Mouse (Mus musculus) heart, adult 2 months (tissue): ENCODE measurements at regions not wholly inside any gene's neighbourhood (a gene's known extent, or its start where the extent isn't known, plus 50 kb on each side); places are given as distances from the start of the nearest gene placed in this dataset.

Source experiments
- DNase-seq, 2 experiments: peaks; one replicate each; pipeline ENCODE4 v3.0.0; 2021
- H3K27ac ChIP-seq: fragments of 200-600 bp; 2 replicates; pipeline ENCODE4 v1.8.1; 2022
- H3K27me3 ChIP-seq: fragments of 200-500 bp; 2 replicates; pipeline ENCODE4 v1.6.1; 2012; ENCODE audit warnings: mild to moderate bottlenecking, low read length, inconsistent platforms, mixed read lengths; ENCODE audit not compliant: control insufficient read depth, insufficient read depth
- H3K36me3 ChIP-seq: fragments of 200-500 bp; 2 replicates; pipeline ENCODE4 v1.6.1; 2012; ENCODE audit warnings: low read length, inconsistent platforms; ENCODE audit not compliant: control insufficient read depth, insufficient read depth
- H3K4me1 ChIP-seq: fragments of 200-500 bp; 2 replicates; pipeline ENCODE4 v1.6.1; 2011; ENCODE audit warnings: low read length; ENCODE audit not compliant: control insufficient read depth, insufficient read depth
- H3K4me3 ChIP-seq: fragments of 200-600 bp; 2 replicates; pipeline ENCODE4 v1.8.1; 2022
- H3K79me2 ChIP-seq: fragments of 200-500 bp; replicated peaks from 2 replicates; pipeline ENCODE4 v1.6.1; 2012; ENCODE audit warnings: mild to moderate bottlenecking, inconsistent platforms, low read length, moderate library complexity, mixed read lengths; ENCODE audit not compliant: control insufficient read depth, insufficient read depth
- H3K9ac ChIP-seq: fragments of 200-500 bp; 2 replicates; pipeline ENCODE4 v1.6.1; 2012; ENCODE audit warnings: low read depth, mild to moderate bottlenecking, control low read depth, inconsistent platforms, low read length, mixed read lengths
- CTCF ChIP-seq: fragments of 200-600 bp; IDR thresholded peaks from 2 replicates; pipeline ENCODE4 v1.8.1; 2022; ENCODE audit warnings: antibody characterized with exemption, mild to moderate bottlenecking, moderate library complexity
- EP300 ChIP-seq: fragments of 200-500 bp; IDR thresholded peaks from 2 replicates; pipeline ENCODE4 v1.6.1; 2011; ENCODE audit warnings: low read depth, low read length, control low read depth; ENCODE audit not compliant: insufficient read depth
- POLR2A ChIP-seq: fragments of 200-500 bp; IDR thresholded peaks from 2 replicates; pipeline ENCODE4 v1.6.1; 2011; ENCODE audit warnings: mild to moderate bottlenecking, low read depth, low read length, control low read depth; ENCODE audit not compliant: insufficient read depth
- WGBS: fragments of 180-500 bp; shearing (Covaris S2); methylation state at CpG from one replicate; pipeline ENCODE4 v1.1.7; 2018; 5-methylcytosine and 5-hydroxymethylcytosine counted together
- intact Hi-C: fragments of 180-260 bp; cut with DNase I; formaldehyde crosslinking; loops from one replicate; pipeline ENCODE4 v1.15.1; 2025

DNA sequence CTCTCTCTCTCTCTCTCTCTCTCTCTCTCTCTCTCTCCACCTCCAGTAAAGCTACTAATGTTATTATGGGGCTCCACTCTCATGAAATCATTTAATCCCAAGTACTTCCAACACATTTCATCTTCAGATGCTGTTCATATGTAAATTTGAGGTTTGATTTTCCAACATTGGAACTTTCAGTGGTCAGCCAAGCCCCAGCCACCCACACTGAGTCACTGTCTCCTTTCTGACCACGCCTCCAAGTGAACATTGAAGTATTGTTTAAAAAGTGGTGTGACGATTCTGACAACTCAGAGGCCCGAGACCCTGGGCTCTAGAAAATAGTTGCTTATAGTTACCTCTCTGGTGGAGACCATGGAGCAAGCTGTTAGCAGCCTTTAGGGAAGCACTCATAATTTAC lies 313.3 kb downstream of the Qdpr start:
- 62% methylated on average over 3 of the region's 3 CpGs for WGBS

DNA sequence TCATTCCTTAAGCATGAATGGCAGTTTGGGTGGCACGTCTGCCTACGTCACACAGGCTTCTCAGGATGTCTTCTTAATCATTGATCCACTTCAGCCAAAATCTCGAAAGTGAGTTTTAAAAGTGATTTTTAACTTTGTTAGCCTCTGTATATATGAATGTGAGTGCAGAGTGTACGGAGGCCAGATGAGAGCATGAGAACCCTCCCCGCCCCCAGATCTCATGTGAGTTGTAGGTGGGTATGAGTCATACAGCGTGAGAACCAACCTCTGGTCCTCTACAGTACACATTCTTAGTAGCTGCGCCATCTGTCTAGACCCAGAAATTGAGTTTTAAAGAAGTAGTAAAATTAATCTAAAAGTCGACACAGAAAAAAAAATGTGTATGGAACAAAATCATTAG lies 322.1 kb downstream of the Qdpr start:
- no peaks in the 10 kb centered on the region for H3K36me3 ChIP-seq
- H3K27me3 ChIP-seq = no peaks in the 10 kb centered on the region
- no peak overlapping the region for H3K4me3 ChIP-seq
- H3K27ac ChIP-seq = no peak overlapping the region
- no peaks in the 10 kb centered on the region for H3K4me1 ChIP-seq
- no peak for DNase-seq
- WGBS = 74% methylated on average over 8 of the region's 8 CpGs
- TF ChIP-seq POLR2A = no peak
- H3K9ac ChIP-seq = no peak overlapping the region
- H3K79me2 ChIP-seq = no peaks in the 10 kb centered on the region
- intact Hi-C loops = no loop called here

More for the DNA sequence above, 313.3 kb downstream of the Qdpr start:
- Histone ChIP-seq H3K27me3 (no peaks in the 10 kb centered on the region), H3K4me1 (no peaks in the 10 kb centered on the region), H3K79me2 (no peaks in the 10 kb centered on the region), H3K9ac (no peak overlapping the region), H3K27ac (no peak overlapping the region), H3K36me3 (no peaks in the 10 kb centered on the region), H3K4me3 (no peak overlapping the region)
- TF ChIP-seq EP300 (no peak), POLR2A (no peak), CTCF (no peak)
- DNase-seq = no peak
- intact Hi-C loops = no loop called here

DNA sequence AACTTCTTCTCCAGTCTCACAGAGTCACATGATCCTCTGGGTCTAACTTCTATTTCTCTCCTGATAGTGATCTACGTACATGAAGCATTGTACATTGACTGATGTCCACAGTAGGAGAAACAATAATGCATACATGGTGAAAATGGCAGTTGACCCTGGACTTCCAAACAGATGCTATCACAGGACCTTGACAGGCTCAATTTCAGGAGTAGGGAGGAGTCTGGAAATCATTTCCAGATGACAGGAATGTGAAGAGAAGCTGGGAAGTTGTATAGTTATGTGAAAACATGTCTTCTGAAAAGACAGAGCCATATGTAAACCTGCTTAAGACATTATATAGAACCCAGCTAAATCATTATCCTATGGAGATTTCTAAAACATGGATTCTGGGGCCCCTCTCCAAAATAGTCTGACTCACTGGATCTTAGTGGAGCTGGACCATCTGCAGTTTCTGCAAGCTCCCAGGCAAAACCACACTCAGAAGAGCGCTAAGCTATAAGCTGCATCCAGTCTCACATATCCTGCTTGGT lies 322.3 kb upstream of the Ldb2 start:
- 78% methylated on average over 2 of the region's 2 CpGs for WGBS
- H3K4me3 ChIP-seq = no peak overlapping the region
- H3K9ac ChIP-seq = no peak overlapping the region
- intact Hi-C loops = no loop called here
- H3K27me3 ChIP-seq = no peaks in the 10 kb centered on the region
- no peaks in the 10 kb centered on the region for H3K4me1 ChIP-seq
- H3K79me2 ChIP-seq = no peaks in the 10 kb centered on the region
- TF ChIP-seq POLR2A (no peak), CTCF (no peak), EP300 (no peak)
- no peak overlapping the region for H3K27ac ChIP-seq
- no peaks in the 10 kb centered on the region for H3K36me3 ChIP-seq
- DNase-seq = no peak

DNA sequence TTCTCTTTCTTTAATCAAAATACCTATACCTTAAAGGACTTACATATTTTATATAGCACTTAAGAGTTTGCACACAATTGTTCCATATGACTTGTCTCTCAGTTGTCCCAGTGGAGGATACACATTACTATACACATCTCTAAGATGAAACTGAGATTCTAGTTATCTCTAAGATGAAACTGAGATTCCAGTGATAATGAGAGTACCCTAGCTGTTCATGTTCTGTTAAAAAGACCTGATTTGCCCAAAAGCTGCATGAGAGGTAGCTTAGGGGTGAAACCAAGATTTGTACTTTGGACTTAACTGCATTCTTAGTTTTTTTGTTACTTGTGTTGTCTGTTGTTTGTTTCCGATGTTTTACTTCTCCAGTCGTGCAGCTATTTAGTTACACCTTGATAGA lies 320.3 kb upstream of the Ldb2 start:
- no peak overlapping the region for H3K9ac ChIP-seq
- intact Hi-C loops = no loop called here

DNA sequence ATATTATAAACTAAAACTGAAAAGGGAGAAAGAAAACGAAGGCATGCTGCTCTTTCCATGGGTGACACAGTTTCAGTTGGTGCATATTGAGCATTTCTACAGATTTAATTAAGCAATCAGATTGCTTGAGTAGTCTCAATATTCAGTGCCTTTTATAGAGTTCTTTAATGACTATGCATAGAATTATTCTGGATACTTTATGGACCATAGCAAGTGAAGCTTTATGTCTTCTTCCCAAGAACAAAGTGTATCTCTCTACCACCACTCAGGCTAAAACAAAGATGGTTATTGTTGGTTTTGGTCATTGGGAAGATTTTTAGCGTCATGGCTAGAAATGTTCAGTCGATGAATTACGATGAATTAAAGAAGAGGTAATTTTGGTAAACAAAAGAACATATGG lies 311.8 kb upstream of the Ldb2 start:
- no peak overlapping the region for H3K27ac ChIP-seq
- TF ChIP-seq CTCF (no peak), POLR2A (no peak), EP300 (no peak)
- H3K27me3 ChIP-seq = no peaks in the 10 kb centered on the region
- no peak for DNase-seq
- no peaks in the 10 kb centered on the region for H3K36me3 ChIP-seq
- no peaks in the 10 kb centered on the region for H3K4me1 ChIP-seq
- WGBS = 83% methylated on average over 4 of the region's 4 CpGs
- no peak overlapping the region for H3K9ac ChIP-seq
- no peaks in the 10 kb centered on the region for H3K79me2 ChIP-seq
- H3K4me3 ChIP-seq = no peak overlapping the region
- intact Hi-C loops = no loop called here

More for the DNA sequence above, 320.3 kb upstream of the Ldb2 start:
- Histone ChIP-seq H3K79me2 (no peaks in the 10 kb centered on the region), H3K27me3 (no peaks in the 10 kb centered on the region), H3K4me1 (no peaks in the 10 kb centered on the region), H3K36me3 (no peaks in the 10 kb centered on the region), H3K4me3 (no peak overlapping the region), H3K27ac (no peak overlapping the region)
- 95% methylated on average over 2 of the region's 2 CpGs for WGBS
- no peak for TF ChIP-seq POLR2A
- no peak for TF ChIP-seq EP300
- TF ChIP-seq CTCF = no peak
- DNase-seq = no peak

DNA sequence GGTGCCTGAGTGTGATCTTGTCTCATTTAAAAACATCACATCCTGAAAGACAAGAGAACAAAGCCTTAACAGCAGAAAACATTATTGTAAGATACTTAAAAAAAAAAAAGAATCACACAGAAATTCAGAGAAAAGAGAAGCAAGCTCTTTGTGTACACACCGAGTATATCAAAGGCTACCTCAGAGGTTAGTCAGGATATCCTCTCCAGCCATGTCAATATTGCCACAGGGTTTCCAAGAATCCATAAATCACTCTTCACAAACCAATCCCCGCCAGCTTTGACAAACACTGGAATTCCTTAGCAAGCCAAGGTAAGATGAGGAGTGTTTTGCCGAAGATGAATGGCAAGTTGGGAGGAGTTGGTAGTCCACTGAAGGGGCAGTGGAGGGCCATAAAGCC lies 311.3 kb upstream of the Ldb2 start:
- H3K4me1 ChIP-seq = no peaks in the 10 kb centered on the region
- TF ChIP-seq CTCF (no peak), EP300 (no peak), POLR2A (no peak)
- intact Hi-C loops = no loop called here
- DNase-seq = no peak
- H3K36me3 ChIP-seq = no peaks in the 10 kb centered on the region
- no peaks in the 10 kb centered on the region for H3K79me2 ChIP-seq
- H3K27me3 ChIP-seq = no peaks in the 10 kb centered on the region
- H3K4me3 ChIP-seq = no peak overlapping the region
- WGBS = 60% methylated on average over 3 of the region's 3 CpGs
- no peak overlapping the region for H3K9ac ChIP-seq
- no peak overlapping the region for H3K27ac ChIP-seq
